Mouse (Mus musculus) kidney, embryonic 16.5 days (tissue): ENCODE data around the gene Atp6v1f. TPM values are rescaled to one million over a fixed set of nuclear protein-coding genes. Genes with fewer than 3 reads are reported as not detected.
A peak's percentile ranks its signal among the peaks of the same experiment; 100 is the strongest.

ENCODE experiments used
- ATAC-seq: fragments of 200-750 bp; cut with Nextera tagmentation; 2 replicates; pipeline ENCODE4 v1.8.0; 2017; ENCODE audit warnings: moderate TSS enrichment; ENCODE audit not compliant: low FRiP score, low TSS enrichment
- H3K27ac ChIP-seq: fragments of 300-500 bp; sonication (generic); 2 replicates; pipeline ENCODE4 v1.5.1; 2014; ENCODE audit warnings: low read length
- H3K27me3 ChIP-seq: fragments of 300-500 bp; sonication (generic); 2 replicates; pipeline ENCODE4 v1.6.1; 2014; ENCODE audit warnings: low read length, control low read depth, mixed read lengths; ENCODE audit not compliant: insufficient read depth
- H3K36me3 ChIP-seq: fragments of 300-500 bp; sonication (generic); 2 replicates; pipeline ENCODE4 v1.6.1; 2014; ENCODE audit warnings: low read length, control low read depth, mixed read lengths; ENCODE audit not compliant: insufficient read depth
- H3K4me1 ChIP-seq: fragments of 300-500 bp; sonication (generic); 2 replicates; pipeline ENCODE4 v1.6.1; 2014; ENCODE audit warnings: low read length, control low read depth, mixed read lengths; ENCODE audit not compliant: insufficient read depth
- H3K4me2 ChIP-seq: fragments of 300-500 bp; sonication (generic); replicated peaks from 2 replicates; pipeline ENCODE4 v1.6.1; 2014; ENCODE audit warnings: low read depth, low read length
- H3K4me3 ChIP-seq: fragments of 300-500 bp; sonication (generic); 2 replicates; pipeline ENCODE4 v1.5.1; 2014; ENCODE audit warnings: mild to moderate bottlenecking, low read length
- H3K9ac ChIP-seq: fragments of 300-500 bp; sonication (generic); replicated peaks from 2 replicates; pipeline ENCODE4 v1.6.1; 2014; ENCODE audit warnings: low read length
- H3K9me3 ChIP-seq: fragments of 300-500 bp; sonication (generic); 2 replicates; pipeline ENCODE4 v1.6.1; 2016; ENCODE audit warnings: low read length, control low read depth
- WGBS: fragments of 180-500 bp; shearing (Covaris S2); extraction: QIAGEN DNeasy Blood & Tissue Kit; methylation state at CpG from one replicate; pipeline ENCODE4 v1.1.7; 2014; 5-methylcytosine and 5-hydroxymethylcytosine counted together
- polyA plus RNA-seq: library from polyadenylated mRNA; unstranded; fragments of >200 nt; fragmentation: Nextera tagmentation; extraction: Ambion mirVana; gene quantifications from 2 replicates; pipeline ENCODE4 v1.2.1, GENCODE M21; 2015

The Atp6v1f gene
- polyA plus RNA-seq, 1 experiment from 2014 or later, result 320 TPM

GRCm38 (mm10) chr6:29433038-29433803 is 34.3 kb upstream of the Atp6v1f start, which contains the start of gene Flnc:
Gene Flnc (plus strand): TSS chr6:29433256.
- WGBS, result under 1% methylated on average over 60 of the region's 77 CpGs
- Histone ChIP-seq H3K4me3 (peak within 1 kb of the TSS; percentile 61), H3K9ac (peak within 1 kb of the TSS; percentile 69), H3K4me2 (peak within 1 kb of the TSS; percentile 89), H3K9me3 (no peaks in the 10 kb centered on the region), H3K4me1 (peaks cover 47% of the 10 kb centered on the region), H3K36me3 (no peaks in the 10 kb centered on the region), H3K27me3 (peaks cover 25% of the 10 kb centered on the region; the same call in 1 of the 2 replicates), H3K27ac (no peak within 1 kb of the TSS)
- ATAC-seq, result peak; percentile 23

DNA sequence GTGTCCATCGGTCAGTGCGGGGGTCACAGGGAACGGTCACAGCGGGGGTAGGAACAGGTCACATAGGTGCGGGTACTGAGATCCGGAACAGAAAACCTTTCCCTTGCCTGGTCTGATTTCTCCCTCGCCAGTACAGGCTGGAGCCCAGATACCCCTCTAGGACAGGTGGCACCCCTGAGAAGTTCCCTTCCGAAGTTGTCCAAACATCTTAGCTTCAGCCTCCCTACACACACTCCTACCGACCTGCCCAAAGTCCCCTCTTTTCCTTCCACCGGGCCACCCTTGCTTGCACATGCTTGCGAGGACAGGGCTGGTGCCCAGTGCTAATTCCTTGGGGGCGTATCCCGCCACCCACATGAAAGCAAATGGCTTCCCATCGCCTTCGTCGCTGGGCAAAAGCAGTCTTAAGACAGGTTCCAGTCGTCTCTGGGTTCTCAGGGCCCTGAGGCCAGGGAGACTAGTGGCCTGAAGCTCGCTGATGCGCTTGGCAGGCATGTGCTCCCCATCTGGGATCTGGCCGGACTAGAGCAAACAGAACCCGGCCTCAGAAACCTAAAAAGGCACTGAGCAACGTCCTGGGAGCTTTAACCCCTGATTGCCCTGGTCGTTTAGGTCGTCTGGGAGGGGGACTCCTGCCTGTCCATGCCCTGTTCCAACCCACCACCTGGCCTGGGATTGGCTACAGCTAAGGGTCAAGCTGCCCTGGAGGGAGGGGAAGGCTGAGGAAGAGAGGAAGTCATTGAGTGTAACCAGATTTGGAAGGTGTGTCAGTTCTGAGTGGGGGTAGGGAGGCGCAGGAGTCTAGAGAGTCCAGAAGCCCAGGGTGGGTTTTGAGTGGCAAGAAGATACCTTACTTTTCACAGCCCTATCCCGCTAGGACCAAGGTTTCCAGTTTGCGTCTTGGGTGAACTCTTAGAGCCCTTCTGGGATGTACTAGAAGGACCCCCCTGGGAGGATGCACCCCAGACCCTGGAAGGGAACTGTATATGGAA is 33.4 kb upstream of the Atp6v1f start:
- no peaks in the 10 kb centered on the region for H3K9me3 ChIP-seq
- H3K36me3 ChIP-seq, result no peaks in the 10 kb centered on the region
- peak overlapping the region; percentile 69 for H3K9ac ChIP-seq
- H3K27ac ChIP-seq, result peak overlapping the region; percentile 49
- H3K4me1 ChIP-seq, result peaks cover 47% of the 10 kb centered on the region
- 7% methylated on average over 27 of the region's 27 CpGs for WGBS
- peak overlapping the region; percentile 89 for H3K4me2 ChIP-seq
- ATAC-seq, result peak; percentile 1; the same call in 1 of the 2 replicates
- peaks cover 25% of the 10 kb centered on the region; the same call in 1 of the 2 replicates for H3K27me3 ChIP-seq
- H3K4me3 ChIP-seq, result peak overlapping the region; percentile 61

GRCm38 (mm10) chr6:29434911-29435691 is 32.4 kb upstream of the Atp6v1f start:
- peak overlapping the region; percentile 88 for H3K27ac ChIP-seq
- no peaks in the 10 kb centered on the region for H3K36me3 ChIP-seq
- H3K9me3 ChIP-seq, result no peaks in the 10 kb centered on the region
- peak overlapping the region; percentile 61 for H3K4me3 ChIP-seq
- peaks cover 47% of the 10 kb centered on the region for H3K4me1 ChIP-seq
- peak; percentile 52 for ATAC-seq
- H3K27me3 ChIP-seq, result peaks cover 25% of the 10 kb centered on the region; the same call in 1 of the 2 replicates
- peak overlapping the region; percentile 89 for H3K4me2 ChIP-seq
- peak overlapping the region; percentile 39; the same call in 1 of the 2 replicates for H3K9ac ChIP-seq
- 6% methylated on average over 12 of the region's 13 CpGs for WGBS

DNA sequence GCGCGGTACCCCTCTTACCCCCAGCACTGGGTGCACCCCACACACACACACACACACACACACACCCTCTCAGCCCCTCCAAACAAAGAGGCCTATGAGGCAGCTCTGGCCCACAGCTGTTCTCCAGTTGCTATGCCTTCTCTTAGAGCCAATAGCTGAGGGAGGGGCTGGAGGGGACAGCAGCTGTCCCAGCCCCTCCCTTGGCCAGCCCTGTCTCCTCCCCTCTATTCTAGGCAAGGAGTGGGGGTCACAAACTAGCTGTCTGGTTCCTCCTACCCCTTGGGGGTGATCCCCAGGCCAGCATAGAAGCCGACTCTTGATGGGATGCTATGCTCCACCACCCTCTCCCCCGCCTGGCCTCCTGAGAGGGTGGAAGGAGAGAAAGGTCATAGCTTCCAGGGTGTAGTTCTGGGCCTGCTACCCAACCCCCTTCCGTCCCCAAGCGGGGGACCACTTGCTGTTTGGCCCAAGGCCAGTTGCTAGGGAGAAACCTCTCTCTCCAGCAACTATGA is 31.5 kb upstream of the Atp6v1f start:
- Histone ChIP-seq H3K4me3 (peak overlapping the region; percentile 61), H3K27ac (peak overlapping the region; percentile 88), H3K9me3 (no peaks in the 10 kb centered on the region), H3K36me3 (0 out of 2 replicates have a peak, but pooled peaks cover 7% of the 10 kb centered on the region), H3K27me3 (peaks cover 25% of the 10 kb centered on the region; the same call in 1 of the 2 replicates), H3K4me1 (peaks cover 47% of the 10 kb centered on the region), H3K4me2 (peak overlapping the region; percentile 89), H3K9ac (peak overlapping the region; percentile 39)
- under 1% methylated on average over 6 of the region's 6 CpGs for WGBS
- ATAC-seq, result peak; percentile 67

GRCm38 (mm10) chr6:29436461-29436934 is 31.0 kb upstream of the Atp6v1f start:
- WGBS, result 10% methylated on average over 11 of the region's 11 CpGs
- H3K4me2 ChIP-seq, result peak overlapping the region; percentile 89
- peaks cover 47% of the 10 kb centered on the region for H3K4me1 ChIP-seq
- peaks cover 24% of the 10 kb centered on the region; the same call in 1 of the 2 replicates for H3K27me3 ChIP-seq
- 0 out of 2 replicates have a peak, but pooled peaks have one; percentile 16 for ATAC-seq
- peak overlapping the region; percentile 88 for H3K27ac ChIP-seq
- H3K36me3 ChIP-seq, result 0 out of 2 replicates have a peak, but pooled peaks cover 7% of the 10 kb centered on the region
- no peaks in the 10 kb centered on the region for H3K9me3 ChIP-seq
- peak overlapping the region; percentile 39 for H3K9ac ChIP-seq
- H3K4me3 ChIP-seq, result peak overlapping the region; percentile 61; the same call in 1 of the 2 replicates

GRCm38 (mm10) chr6:29439251-29439650 is 28.3 kb upstream of the Atp6v1f start:
- ATAC-seq, result no peak
- peaks cover 29% of the 10 kb centered on the region for H3K4me1 ChIP-seq
- WGBS, result 69% methylated on average over 4 of the region's 4 CpGs
- H3K27me3 ChIP-seq, result 0 out of 2 replicates have a peak, but pooled peaks cover 3% of the 10 kb centered on the region
- H3K9me3 ChIP-seq, result no peaks in the 10 kb centered on the region
- no peak overlapping the region for H3K4me2 ChIP-seq
- no peak overlapping the region for H3K9ac ChIP-seq
- H3K4me3 ChIP-seq, result no peak overlapping the region
- H3K27ac ChIP-seq, result no peak overlapping the region
- H3K36me3 ChIP-seq, result peaks cover 10% of the 10 kb centered on the region; the same call in 1 of the 2 replicates

DNA sequence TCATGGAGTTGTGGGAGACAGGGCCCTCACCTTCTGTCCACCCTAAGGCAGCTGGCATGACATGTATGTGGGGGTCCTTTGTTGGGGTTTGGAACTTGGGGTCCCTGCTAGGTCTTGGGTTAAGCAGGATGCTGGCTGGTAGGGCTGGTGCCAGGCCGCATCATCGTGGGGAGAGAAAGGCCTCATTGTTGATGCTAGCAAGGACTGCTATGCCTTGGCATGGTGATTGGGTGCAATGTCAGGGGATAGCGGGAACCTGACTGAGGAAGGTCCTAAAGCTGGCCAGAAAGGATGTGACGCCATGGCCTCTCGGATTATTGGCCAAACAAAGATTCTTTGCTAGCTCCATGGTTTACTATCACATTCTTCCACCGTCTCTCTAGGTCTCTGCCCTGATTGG is 27.7 kb upstream of the Atp6v1f start:
- H3K27ac ChIP-seq, result no peak overlapping the region
- no peaks in the 10 kb centered on the region for H3K27me3 ChIP-seq
- peaks cover 10% of the 10 kb centered on the region; the same call in 1 of the 2 replicates for H3K36me3 ChIP-seq

GRCm38 (mm10) chr6:29444773-29445172 is 22.7 kb upstream of the Atp6v1f start:
- H3K27ac ChIP-seq, result no peak overlapping the region
- H3K4me2 ChIP-seq, result no peak overlapping the region
- 70% methylated on average over 11 of the region's 11 CpGs for WGBS
- H3K36me3 ChIP-seq, result peaks cover 32% of the 10 kb centered on the region; the same call in 1 of the 2 replicates
- ATAC-seq, result no peak
- no peak overlapping the region for H3K9ac ChIP-seq
- H3K4me3 ChIP-seq, result no peak overlapping the region
- H3K9me3 ChIP-seq, result no peaks in the 10 kb centered on the region
- no peaks in the 10 kb centered on the region for H3K27me3 ChIP-seq
- no peaks in the 10 kb centered on the region for H3K4me1 ChIP-seq

More for the DNA sequence above, 27.7 kb upstream of the Atp6v1f start:
- WGBS, result 88% methylated on average over 6 of the region's 6 CpGs
- Histone ChIP-seq H3K9ac (no peak overlapping the region), H3K4me2 (no peak overlapping the region), H3K4me1 (peaks cover 24% of the 10 kb centered on the region), H3K4me3 (no peak overlapping the region), H3K9me3 (no peaks in the 10 kb centered on the region)
- ATAC-seq, result no peak
